Mouse (Mus musculus) adrenal gland, postnatal 36 days (tissue): Measurements from ENCODE around the gene Col5a1. TPM values are rescaled to one million over a fixed set of nuclear protein-coding genes. Genes with fewer than 3 reads are reported as not detected.

Experiments used
- DNase-seq, 2 experiments: peaks; one replicate each; pipeline ENCODE4 v3.0.0; 2021; ENCODE audit warnings: mixed read lengths in 1 of 2
- long read RNA-seq, 2 experiments: library from polyadenylated mRNA; stranded (forward); transcript quantifications; one replicate each; pipeline ENCODE4 v2.0.0; 2021; ENCODE audit warnings: borderline sequencing depth in 2 of 2
- total RNA-seq, 2 experiments: library from RNA; stranded (reverse); gene quantifications; 2 replicates each; pipeline ENCODE4 v1.2.3; 2021

The Col5a1 gene
- total RNA-seq: 10 to 100 TPM; 51.4 to 64.3 TPM
- long read RNA-seq, experiment 1, full-length matches to known transcripts: 1 of 17 reads
- long read RNA-seq, experiment 1, partial matches to known transcripts: 9 of 17 reads
- long read RNA-seq, experiment 1, other reads (novel, unspliced or antisense): 7 of 17 reads
- long read RNA-seq, experiment 2, full-length matches to known transcripts: 1 of 9 reads
- long read RNA-seq, experiment 2, partial matches to known transcripts: 5 of 9 reads
- long read RNA-seq, experiment 2, other reads (novel, unspliced or antisense): 3 of 9 reads

GRCm38 (mm10) chr2:27886148-27886551 is at the start of gene Col5a1:
TSS of gene Col5a1 (plus strand) at chr2:27886425.
- peak; percentile 93 to 96 for DNase-seq

- no peak for DNase-seq
These were observed 48.1 kb upstream of the Col5a1 start for GRCm38 (mm10) chr2:27838112-27838511.

- DNase-seq: no peak
These were observed 45.3 kb upstream of the Col5a1 start for GRCm38 (mm10) chr2:27840890-27841289.

- DNase-seq: no peak
These were observed 43.3 kb upstream of the Col5a1 start for GRCm38 (mm10) chr2:27842893-27843292.

- no peak for DNase-seq
These were observed 41.3 kb upstream of the Col5a1 start for GRCm38 (mm10) chr2:27844885-27845284.

GRCm38 (mm10) chr2:27847001-27847400 is 39.2 kb upstream of the Col5a1 start:
- DNase-seq: no peak

- no peak for DNase-seq
These were observed 38.3 kb upstream of the Col5a1 start for GRCm38 (mm10) chr2:27847851-27848435.

GRCm38 (mm10) chr2:27848466-27848865 is 37.8 kb upstream of the Col5a1 start:
- no peak for DNase-seq

GRCm38 (mm10) chr2:27858348-27858903 is 27.8 kb upstream of the Col5a1 start:
- peak; percentile 69 to 78 for DNase-seq

- no peak for DNase-seq
These were observed 24.5 kb upstream of the Col5a1 start for GRCm38 (mm10) chr2:27861576-27862238.

GRCm38 (mm10) chr2:27864491-27865365 is 21.5 kb upstream of the Col5a1 start:
- no peak for DNase-seq

GRCm38 (mm10) chr2:27870586-27870985 is 15.6 kb upstream of the Col5a1 start:
- DNase-seq: no peak

GRCm38 (mm10) chr2:27871056-27871455 is 15.2 kb upstream of the Col5a1 start:
- no peak for DNase-seq

GRCm38 (mm10) chr2:27872276-27872675 is 13.9 kb upstream of the Col5a1 start:
- no peak for DNase-seq

GRCm38 (mm10) chr2:27873030-27873429 is 13.2 kb upstream of the Col5a1 start:
- no peak for DNase-seq

GRCm38 (mm10) chr2:27874596-27874995 is 11.6 kb upstream of the Col5a1 start:
- DNase-seq: no peak

GRCm38 (mm10) chr2:27875231-27875630 is 11.0 kb upstream of the Col5a1 start:
- DNase-seq: no peak

- DNase-seq: no peak
These were observed 10.4 kb upstream of the Col5a1 start for GRCm38 (mm10) chr2:27875786-27876185.

GRCm38 (mm10) chr2:27876724-27877504 is 9.3 kb upstream of the Col5a1 start:
- no peak for DNase-seq

GRCm38 (mm10) chr2:27878066-27878465 is 8.2 kb upstream of the Col5a1 start:
- DNase-seq: no peak

- DNase-seq: no peak
These were observed 2.9 kb upstream of the Col5a1 start for GRCm38 (mm10) chr2:27883276-27883675.
